Mouse (Mus musculus) liver, embryonic 14.5 days (tissue): ENCODE measurements around the gene Ccdc181.

Experiments used
- CTCF ChIP-seq: IDR thresholded peaks from 2 replicates; pipeline ENCODE4 v1.5.1; 2016; ENCODE audit warnings: antibody characterized with exemption, low read depth, control low read depth
- EP300 ChIP-seq: IDR thresholded peaks from 2 replicates; pipeline ENCODE4 v1.6.1; 2016; ENCODE audit warnings: antibody characterized with exemption, low read depth

DNA sequence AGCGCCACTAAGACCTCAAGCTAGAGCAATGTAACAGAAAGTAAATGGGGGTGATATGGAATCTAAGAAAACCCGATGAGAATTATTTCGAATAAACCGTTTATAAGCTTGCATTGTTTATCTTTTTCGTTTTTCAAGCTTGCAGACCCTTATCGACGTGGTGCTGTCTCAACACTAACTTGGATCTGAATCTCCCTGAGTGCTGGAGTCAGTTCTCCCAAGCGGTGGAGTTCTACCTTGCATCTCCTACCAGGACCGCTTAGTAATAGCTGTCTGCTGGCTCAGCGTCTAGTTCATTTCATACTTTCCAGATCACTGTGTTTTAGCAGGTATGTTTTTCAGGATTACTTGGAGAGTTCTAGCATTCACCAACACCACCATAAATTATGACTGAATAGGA lies 32.5 kb downstream of the Ccdc181 start:
- TF ChIP-seq CTCF (no peak), EP300 (no peak)
